Comparison of ENCODE assay signal across 18 mouse cellular contexts in genomic region chr3:115787360-115787759, GRCm38 (mm10).
"Had no signal": no experiment of that assay in that cellular context is flagged by ENCODE, and none has a peak within 500 bp of the region (broad histone marks: within the 10 kb centered on the region; RNA-seq: fewer than 3 reads in every experiment).

No protein-coding gene starts in this region.

- H3K9me3 ChIP-seq: limb, embryonic 15.5 days; lung, embryonic 15.5 days; megakaryocyte, embryonic 14.5 days; midbrain, embryonic 10.5 days; midbrain, embryonic 13.5 days had no signal

- DNase-seq: kidney, adult 18-20 months; kidney, postnatal 25 days; layer of hippocampus, adult 9-11 months; liver, postnatal 0 days; lung, postnatal 10 days; lung, postnatal 36 days; retina, postnatal 1 day; thymus, adult 18-20 months; thymus, postnatal 36 days had no signal

- H3K4me3 ChIP-seq: layer of hippocampus, adult 2 months; limb, embryonic 15.5 days; lung, embryonic 15.5 days; megakaryocyte, embryonic 14.5 days; midbrain, embryonic 10.5 days; midbrain, embryonic 13.5 days had no signal

- H3K36me3 ChIP-seq: limb, embryonic 15.5 days; lung, embryonic 15.5 days; midbrain, embryonic 10.5 days; midbrain, embryonic 13.5 days had no signal

- H3K27me3 ChIP-seq: limb, embryonic 15.5 days; lung, embryonic 15.5 days; megakaryocyte, embryonic 14.5 days; midbrain, embryonic 13.5 days had no signal

- ATAC-seq: liver, postnatal 0 days; midbrain, embryonic 13.5 days had no signal

- H3K4me1 ChIP-seq: lung, embryonic 15.5 days had no signal

- H3K4me2 ChIP-seq: limb, embryonic 15.5 days; liver, embryonic 11.5 days; lung, embryonic 15.5 days; midbrain, embryonic 13.5 days had no signal

- H3K27ac ChIP-seq: kidney, postnatal 0 days; layer of hippocampus, adult 2 months; limb, embryonic 15.5 days; liver, embryonic 14.5 days; lung, embryonic 15.5 days; midbrain, embryonic 10.5 days; midbrain, embryonic 13.5 days had no signal

- H3K9ac ChIP-seq: limb, embryonic 15.5 days; liver, embryonic 14.5 days; liver, postnatal 0 days; lung, embryonic 15.5 days; midbrain, embryonic 13.5 days had no signal
